Comparison of ENCODE assay signal across 9 mouse cellular contexts in the genomic region with DNA sequence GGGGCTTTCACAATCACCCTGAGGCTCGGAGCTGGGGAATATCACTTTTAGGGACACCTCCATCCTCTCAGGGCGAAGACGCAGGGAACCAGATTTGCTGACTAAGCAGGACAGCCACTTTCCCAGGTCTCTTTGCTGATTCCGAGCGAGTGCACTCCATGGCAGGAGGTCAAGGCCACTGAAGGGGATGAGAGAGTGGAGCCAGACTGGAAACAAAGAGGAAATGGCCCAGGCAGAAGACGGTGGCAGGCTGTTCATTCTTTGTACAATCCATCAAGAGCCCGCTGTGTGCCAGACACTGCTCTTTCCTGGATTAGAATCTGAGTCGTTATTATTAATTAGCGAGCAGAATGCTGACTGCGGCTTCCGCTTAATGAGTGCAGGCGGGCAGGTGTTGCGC.
DNase-seq lines count a peak whose midpoint lies in the region; ATAC-seq and TF ChIP-seq lines count a peak whose summit lies in the region.
"Had no signal": no experiment of that assay in that cellular context is flagged by ENCODE, and none has a peak within 500 bp of the region (broad histone marks: within the 10 kb centered on the region; RNA-seq: fewer than 3 reads in every experiment).

No protein-coding gene starts in this region.

- no peak for TF ChIP-seq EP300 in liver, postnatal 0 days (IDR thresholded peaks at IDR 0.05; ENCODE audit: low read depth)

- H3K9me3 ChIP-seq in kidney, embryonic 14.5 days (ENCODE audit: control insufficient read depth, low read length): peaks cover 6% of the 10 kb centered on the region; the same call in 1 of the 2 replicates
- H3K9me3 ChIP-seq in hindbrain, embryonic 14.5 days (ENCODE audit: control insufficient read depth, low read length): no peaks in the 10 kb centered on the region
- H3K9me3 ChIP-seq in neural tube, embryonic 15.5 days (replicated peaks): no peaks in the 10 kb centered on the region
- no peaks in the 10 kb centered on the region for H3K9me3 ChIP-seq in liver, postnatal 0 days (ENCODE audit: low read length)

- no peak overlapping the region for H3K4me3 ChIP-seq in kidney, embryonic 14.5 days (ENCODE audit: low read length)
- H3K4me3 ChIP-seq in hindbrain, embryonic 14.5 days (replicated peaks; ENCODE audit: low read length): no peak overlapping the region
- no peak overlapping the region for H3K4me3 ChIP-seq in neural tube, embryonic 15.5 days (replicated peaks)
- no peak overlapping the region for H3K4me3 ChIP-seq in liver, postnatal 0 days (ENCODE audit: low read depth, low read length)
- H3K4me3 ChIP-seq: erythroblast, embryonic 14.5 days had no signal

- ATAC-seq in kidney, embryonic 14.5 days (ENCODE audit: low FRiP score, low TSS enrichment): no peak
- no peak for ATAC-seq in hindbrain, embryonic 14.5 days (ENCODE audit: low FRiP score)
- ATAC-seq in neural tube, embryonic 15.5 days (ENCODE audit: low FRiP score): no peak
- no peak for ATAC-seq in liver, postnatal 0 days

- no peak overlapping the region for H3K9ac ChIP-seq in kidney, embryonic 14.5 days (ENCODE audit: low read depth, low read length)
- peak overlapping the region; percentile 20; the same call in 1 of the 2 replicates for H3K9ac ChIP-seq in hindbrain, embryonic 14.5 days
- no peak overlapping the region for H3K9ac ChIP-seq in neural tube, embryonic 15.5 days (replicated peaks)
- H3K9ac ChIP-seq in liver, postnatal 0 days (replicated peaks): no peak overlapping the region

- H3K4me1 ChIP-seq in kidney, embryonic 14.5 days (ENCODE audit: control insufficient read depth, insufficient read depth, low read length): peaks cover 15% of the 10 kb centered on the region
- peaks cover 32% of the 10 kb centered on the region for H3K4me1 ChIP-seq in hindbrain, embryonic 14.5 days (replicated peaks; ENCODE audit: control insufficient read depth, insufficient read depth, low read length)
- H3K4me1 ChIP-seq in neural tube, embryonic 15.5 days: peaks cover 38% of the 10 kb centered on the region
- H3K4me1 ChIP-seq in liver, postnatal 0 days (ENCODE audit: insufficient read depth): no peaks in the 10 kb centered on the region

- no peaks in the 10 kb centered on the region for H3K36me3 ChIP-seq in kidney, embryonic 14.5 days (ENCODE audit: control insufficient read depth, insufficient read depth, low read length)
- H3K36me3 ChIP-seq in hindbrain, embryonic 14.5 days (replicated peaks; ENCODE audit: control insufficient read depth, insufficient read depth): no peaks in the 10 kb centered on the region
- H3K36me3 ChIP-seq in neural tube, embryonic 15.5 days: no peaks in the 10 kb centered on the region
- no peaks in the 10 kb centered on the region for H3K36me3 ChIP-seq in liver, postnatal 0 days (replicated peaks; ENCODE audit: insufficient read depth, low read length)

- H3K4me2 ChIP-seq in kidney, embryonic 14.5 days (replicated peaks; ENCODE audit: low read depth, low read length): no peak overlapping the region
- no peak overlapping the region for H3K4me2 ChIP-seq in hindbrain, embryonic 14.5 days (replicated peaks)
- peak overlapping the region; percentile 9; the same call in 1 of the 2 replicates for H3K4me2 ChIP-seq in neural tube, embryonic 15.5 days
- no peak overlapping the region for H3K4me2 ChIP-seq in liver, postnatal 0 days (ENCODE audit: low read depth, low read length)

- WGBS in kidney, embryonic 14.5 days: 61% methylated on average over 13 of the region's 13 CpGs
- WGBS in hindbrain, embryonic 14.5 days: 44% methylated on average over 13 of the region's 13 CpGs
- 24% methylated on average over 13 of the region's 13 CpGs for WGBS in neural tube, embryonic 15.5 days
- WGBS in liver, postnatal 0 days (ENCODE audit: insufficient replicate concordance): 77% methylated on average over 13 of the region's 13 CpGs

- no peak for TF ChIP-seq CTCF in liver, postnatal 0 days (IDR thresholded peaks at IDR 0.05; ENCODE audit: low read depth)

- peak; percentile 41 for DNase-seq in adrenal gland, adult 2 months
- DNase-seq in adrenal gland, adult 18-20 months (ENCODE audit: low spot score in 2 of 2): no peak
- DNase-seq in kidney, postnatal 10 days: peak; percentile 50
- no peak for DNase-seq in hindbrain, embryonic 14.5 days (ENCODE audit: low spot score)
- no peak for DNase-seq in right cerebral cortex, postnatal 36 days (ENCODE audit: low spot score in 2 of 2)
- no peak for DNase-seq in liver, postnatal 0 days

- H3K27ac ChIP-seq in kidney, embryonic 14.5 days (ENCODE audit: low read depth, low read length): no peak overlapping the region
- H3K27ac ChIP-seq in hindbrain, embryonic 14.5 days: peak overlapping the region; percentile 71; the same call in 1 of the 2 replicates
- peak overlapping the region; percentile 73 for H3K27ac ChIP-seq in neural tube, embryonic 15.5 days (replicated peaks)
- no peak overlapping the region for H3K27ac ChIP-seq in liver, postnatal 0 days (ENCODE audit: low read depth)

- no peaks in the 10 kb centered on the region for H3K27me3 ChIP-seq in kidney, embryonic 14.5 days (ENCODE audit: control insufficient read depth, insufficient read depth, low read length)
- no peaks in the 10 kb centered on the region for H3K27me3 ChIP-seq in hindbrain, embryonic 14.5 days (ENCODE audit: control insufficient read depth, insufficient read depth, low read length)
- H3K27me3 ChIP-seq in neural tube, embryonic 15.5 days (replicated peaks): no peaks in the 10 kb centered on the region
- no peaks in the 10 kb centered on the region for H3K27me3 ChIP-seq in liver, postnatal 0 days (ENCODE audit: insufficient read depth, low read length)

Comparison
In these comparisons a context has a peak if more than half of its experiments do, and no peak if none do; other contexts are left out.
1. DNase-seq: peak in adrenal gland, adult 2 months (single experiment) and kidney, postnatal 10 days (single experiment); none in adrenal gland, adult 18-20 months (0 of 2), hindbrain, embryonic 14.5 days (single experiment), right cerebral cortex, postnatal 36 days (0 of 2) and liver, postnatal 0 days (single experiment).
2. H3K27ac ChIP-seq: peak in hindbrain, embryonic 14.5 days (single experiment) and neural tube, embryonic 15.5 days (single experiment); none in kidney, embryonic 14.5 days (single experiment) and liver, postnatal 0 days (single experiment).